Mouse (Mus musculus): ENCODE data around the gene Ppp1r3f.

Ppp1r3f gene

GRCm38 (mm10) chrX:7553474-7553873, 20.6 kb downstream of the Ppp1r3f start:
- DNase-seq (ENCODE audit: low spot score in 2 of 2) = peak in 1 of 2 experiments; percentile 12

GRCm38 (mm10) chrX:7524961-7525360, 49.1 kb downstream of the Ppp1r3f start:
- no peak for DNase-seq (ENCODE audit: low spot score in 2 of 2)

Data from frontal cortex, postnatal 36 days (tissue).